Mouse (Mus musculus) liver, adult 2 months (tissue): Measurements from ENCODE around the gene Vps37b.

Experiments used
- CTCF ChIP-seq: fragments of 200-500 bp; IDR thresholded peaks from 2 replicates; pipeline ENCODE4 v1.5.1; 2011; ENCODE audit warnings: low read depth, low read length, control low read depth
- POLR2A ChIP-seq: fragments of 200-500 bp; IDR thresholded peaks from 2 replicates; pipeline ENCODE4 v1.6.1; 2011; ENCODE audit warnings: low read length, control low read depth; ENCODE audit not compliant: insufficient read depth; ENCODE audit errors: extremely low read depth

GRCm38 (mm10) chr5:124024677-124025076 lies 7.4 kb downstream of the Vps37b start:
- TF ChIP-seq CTCF (no peak), POLR2A (no peak)
